Mouse (Mus musculus) heart, adult 11 months (tissue): ENCODE measurements around the gene Slc30a7.

Experiments used
- DNase-seq: peaks from one replicate; pipeline ENCODE4 v3.0.0; 2022

The Slc30a7 gene

GRCm38 (mm10) chr3:116006978-116007940 lies at the start of gene Slc30a7, which contains the start of gene Extl2:
TSS of gene Slc30a7 (minus strand) at chr3:116007406.
TSS of gene Extl2 (plus strand) at chr3:116007462.
- peak; percentile 98 for DNase-seq

- DNase-seq, result no peak
Observed at GRCm38 (mm10) chr3:116047034-116047433, 39.8 kb upstream of the Slc30a7 start.

GRCm38 (mm10) chr3:116046000-116046399 lies 38.8 kb upstream of the Slc30a7 start:
- no peak for DNase-seq

GRCm38 (mm10) chr3:116040776-116041175 lies 33.6 kb upstream of the Slc30a7 start:
- no peak for DNase-seq

GRCm38 (mm10) chr3:116033871-116034222 lies 26.6 kb upstream of the Slc30a7 start:
- no peak for DNase-seq

GRCm38 (mm10) chr3:116033218-116033870 lies 26.1 kb upstream of the Slc30a7 start:
- DNase-seq, result no peak

- DNase-seq, result peak; percentile 73
Observed at GRCm38 (mm10) chr3:116030152-116030788, 23.1 kb upstream of the Slc30a7 start.

GRCm38 (mm10) chr3:116026996-116027395 lies 19.8 kb upstream of the Slc30a7 start:
- DNase-seq, result peak; percentile 73

GRCm38 (mm10) chr3:116025701-116026100 lies 18.5 kb upstream of the Slc30a7 start:
- peak; percentile 89 for DNase-seq

- peak; percentile 40 for DNase-seq
Observed at GRCm38 (mm10) chr3:116024669-116025068, 17.5 kb upstream of the Slc30a7 start.

- no peak for DNase-seq
Observed at GRCm38 (mm10) chr3:116024236-116024635, 17.0 kb upstream of the Slc30a7 start.

- DNase-seq, result peak; percentile 64
Observed at GRCm38 (mm10) chr3:116019136-116019535, 11.9 kb upstream of the Slc30a7 start.

- peak; percentile 44 for DNase-seq
Observed at GRCm38 (mm10) chr3:116018606-116019005, 11.4 kb upstream of the Slc30a7 start.

- DNase-seq, result peak; percentile 70
Observed at GRCm38 (mm10) chr3:116016116-116016515, 8.9 kb upstream of the Slc30a7 start.

- DNase-seq, result peak; percentile 82
Observed at GRCm38 (mm10) chr3:116014901-116015300, 7.7 kb upstream of the Slc30a7 start.

GRCm38 (mm10) chr3:116009622-116010344 lies 2.6 kb upstream of the Slc30a7 start:
- peak; percentile 71 for DNase-seq

- DNase-seq, result peak; percentile 98
Observed at GRCm38 (mm10) chr3:116007941-116008440, 785 bp upstream of the Slc30a7 start.

- no peak for DNase-seq
Observed at GRCm38 (mm10) chr3:116006284-116006977, 775 bp downstream of the Slc30a7 start.

- DNase-seq, result peak; percentile 30
Observed at GRCm38 (mm10) chr3:115996929-115997328, 10.3 kb downstream of the Slc30a7 start.

- peak; percentile 48 for DNase-seq
Observed at GRCm38 (mm10) chr3:115993025-115993424, 14.2 kb downstream of the Slc30a7 start.

GRCm38 (mm10) chr3:115992588-115992987 lies 14.6 kb downstream of the Slc30a7 start:
- DNase-seq, result no peak

- no peak for DNase-seq
Observed at GRCm38 (mm10) chr3:115992103-115992502, 15.1 kb downstream of the Slc30a7 start.
